Comparison of ENCODE assay signal across 28 mouse cellular contexts in genomic region chr6:82707742-82708141, GRCm38 (mm10).
"Had no signal": no experiment of that assay in that cellular context is flagged by ENCODE, and none has a peak within 500 bp of the region (broad histone marks: within the 10 kb centered on the region; RNA-seq: fewer than 3 reads in every experiment).

No protein-coding gene starts in this region.

- H3K9me3 ChIP-seq: heart, embryonic 12.5 days; heart, embryonic 13.5 days; heart, embryonic 15.5 days; hindbrain, embryonic 10.5 days; hindbrain, embryonic 12.5 days; hindbrain, embryonic 13.5 days; hindbrain, embryonic 15.5 days; intestine, embryonic 15.5 days; kidney, embryonic 15.5 days had no signal

- H3K9ac ChIP-seq: heart, embryonic 12.5 days; heart, embryonic 13.5 days; heart, embryonic 15.5 days; hindbrain, embryonic 12.5 days; hindbrain, embryonic 13.5 days; hindbrain, embryonic 14.5 days; hindbrain, embryonic 15.5 days; intestine, embryonic 15.5 days; kidney, embryonic 15.5 days had no signal

- H3K27me3 ChIP-seq: heart, embryonic 13.5 days; heart, embryonic 15.5 days; hindbrain, embryonic 12.5 days; hindbrain, embryonic 13.5 days; hindbrain, embryonic 15.5 days; intestine, embryonic 15.5 days had no signal

- H3K4me1 ChIP-seq: heart, embryonic 12.5 days; heart, embryonic 13.5 days; heart, embryonic 15.5 days; hindbrain, embryonic 10.5 days; hindbrain, embryonic 12.5 days; hindbrain, embryonic 15.5 days; intestine, embryonic 15.5 days; kidney, embryonic 15.5 days had no signal

- H3K4me3 ChIP-seq: heart, embryonic 12.5 days; heart, embryonic 13.5 days; heart, embryonic 15.5 days; hindbrain, embryonic 10.5 days; hindbrain, embryonic 12.5 days; hindbrain, embryonic 13.5 days; hindbrain, embryonic 15.5 days; intestine, embryonic 15.5 days; kidney, embryonic 15.5 days; left cerebral cortex, adult 2 months had no signal

- H3K36me3 ChIP-seq: heart, embryonic 12.5 days; heart, embryonic 13.5 days; heart, embryonic 15.5 days; hindbrain, embryonic 10.5 days; hindbrain, embryonic 12.5 days; hindbrain, embryonic 13.5 days; hindbrain, embryonic 15.5 days; intestine, embryonic 15.5 days; kidney, embryonic 15.5 days had no signal

- H3K27ac ChIP-seq: heart, embryonic 13.5 days; heart, embryonic 15.5 days; hindbrain, embryonic 10.5 days; hindbrain, embryonic 12.5 days; hindbrain, embryonic 13.5 days; hindbrain, embryonic 14.5 days; hindbrain, embryonic 15.5 days; hindbrain, postnatal 0 days; intestine, embryonic 15.5 days; kidney, embryonic 15.5 days; kidney, postnatal 0 days; left cerebral cortex, adult 2 months had no signal

- DNase-seq: heart, postnatal 10 days; heart, postnatal 14 days; heart, postnatal 36 days; heart, postnatal 4 days; kidney, adult 11 months; kidney, adult 18-20 months; kidney, adult 2 months; kidney, adult 8-10 months; kidney, adult 9 months; kidney, postnatal 10 days; kidney, postnatal 14 days; kidney, postnatal 25 days; kidney, postnatal 36 days; layer of hippocampus, adult 9-11 months; layer of hippocampus, postnatal 36 days had no signal
